Mouse (Mus musculus) kidney, adult 10 weeks (tissue): Measurements from ENCODE around the gene Dennd4b. TPM values are rescaled to one million over a fixed set of nuclear protein-coding genes. Genes with fewer than 3 reads are reported as not detected.

Experiments
- polyA plus RNA-seq: library from polyadenylated mRNA; stranded (reverse); fragments of 350-450 nt; fragmentation: Illumina TruSeq; extraction: RNeasy Lipid Tissue Mini Kit (QIAGEN cat#74804); gene quantifications from one replicate; pipeline ENCODE4 v1.2.3, GENCODE M21; 2014; ENCODE audit warnings: low read depth, low replicate concordance

Dennd4b gene
- polyA plus RNA-seq: 0.69 TPM

GRCm38 (mm10) chr3:90265034-90265931 is at the start of gene Dennd4b:
Dennd4b (plus strand) TSS chr3:90265185.

GRCm38 (mm10) chr3:90231507-90232333 is 33.3 kb upstream of the Dennd4b start, which contains the start of gene Jtb:
Jtb (plus strand) TSS chr3:90231597.

GRCm38 (mm10) chr3:90242984-90243775 is 21.8 kb upstream of the Dennd4b start, which contains the start of gene Creb3l4:
Creb3l4 (minus strand) TSS chr3:90243512.

GRCm38 (mm10) chr3:90247960-90248745 is 16.8 kb upstream of the Dennd4b start, which contains the start of gene Slc39a1:
Slc39a1 (plus strand) TSS chr3:90248172.

GRCm38 (mm10) chr3:90253653-90254418 is 11.1 kb upstream of the Dennd4b start, which contains the start of gene Crtc2:
Crtc2 (plus strand) TSS chr3:90254163.

GRCm38 (mm10) chr3:90292345-90293275 is 27.6 kb downstream of the Dennd4b start, which contains the start of gene Gatad2b:
Gatad2b (plus strand) TSS chr3:90293178.

Other genes starting within 250 kb of the Dennd4b start
- 116 TPM for gene 4933434E20Rik, start 213.5 kb upstream of the Dennd4b start, polyA plus RNA-seq
- gene Ubap2l, start 212.6 kb upstream of the Dennd4b start, polyA plus RNA-seq: 76.3 TPM
- 118 TPM for gene Tpm3, start 192.5 kb upstream of the Dennd4b start, polyA plus RNA-seq
- 0.12 TPM for gene Nup210l, start 161.1 kb upstream of the Dennd4b start, polyA plus RNA-seq
- 1,276 TPM for gene Rps27, start 51.5 kb upstream of the Dennd4b start, polyA plus RNA-seq
- 6.3 TPM for gene Rab13, start 51.5 kb upstream of the Dennd4b start, polyA plus RNA-seq
- 143 TPM for gene Jtb, start 33.6 kb upstream of the Dennd4b start, polyA plus RNA-seq
- gene Creb3l4, start 21.7 kb upstream of the Dennd4b start, polyA plus RNA-seq: 0.32 TPM
- 60.1 TPM for gene Slc39a1, start 17.0 kb upstream of the Dennd4b start, polyA plus RNA-seq
- gene Crtc2, start 11.0 kb upstream of the Dennd4b start, polyA plus RNA-seq: 6.4 TPM
- gene Gatad2b, start 28.0 kb downstream of the Dennd4b start, polyA plus RNA-seq: 25.6 TPM
- gene Slc27a3, start 124.8 kb downstream of the Dennd4b start, polyA plus RNA-seq: not detected
- gene Ints3, start 168.4 kb downstream of the Dennd4b start, polyA plus RNA-seq: 10.3 TPM
- 16.3 TPM for gene Npr1, start 200.7 kb downstream of the Dennd4b start, polyA plus RNA-seq
- 49.2 TPM for gene Ilf2, start 210.9 kb downstream of the Dennd4b start, polyA plus RNA-seq
- gene Snapin, start 225.8 kb downstream of the Dennd4b start, polyA plus RNA-seq: 60.7 TPM
- 113 TPM for gene Chtop, start 244.3 kb downstream of the Dennd4b start, polyA plus RNA-seq
- gene S100a1, start 249.2 kb downstream of the Dennd4b start, polyA plus RNA-seq: 244 TPM
- gene S100a13, start 249.2 kb downstream of the Dennd4b start, polyA plus RNA-seq: 9.5 TPM